Mouse (Mus musculus) forebrain, postnatal 0 days (tissue): ENCODE results near the gene Nrg3. TPM values are rescaled to one million over a fixed set of nuclear protein-coding genes. Genes with fewer than 3 reads are reported as not detected.
A peak's percentile ranks its signal among the peaks of the same experiment; 100 is the strongest.

ENCODE experiments used
- ATAC-seq: fragments of 200-750 bp; cut with Nextera tagmentation; 2 replicates; pipeline ENCODE4 v1.8.0; 2017; ENCODE audit warnings: mild to moderate bottlenecking, moderate library complexity
- DNase-seq: peaks from one replicate; pipeline ENCODE4 v3.0.0-alpha.2; 2015
- H3K27ac ChIP-seq: fragments of 300-500 bp; sonication (generic); 2 replicates; pipeline ENCODE4 v1.5.1; 2014; ENCODE audit warnings: low read depth, mild to moderate bottlenecking, antibody characterized with exemption, low read length, moderate library complexity, mixed read lengths
- H3K27me3 ChIP-seq: fragments of 300-500 bp; sonication (generic); 2 replicates; pipeline ENCODE4 v1.6.1; 2014; ENCODE audit warnings: mild to moderate bottlenecking, low read length, mixed read lengths; ENCODE audit not compliant: insufficient read depth
- H3K36me3 ChIP-seq: fragments of 300-500 bp; sonication (generic); 2 replicates; pipeline ENCODE4 v1.6.1; 2014; ENCODE audit warnings: mild to moderate bottlenecking, moderate library complexity; ENCODE audit not compliant: insufficient read depth
- H3K4me1 ChIP-seq: fragments of 300-500 bp; sonication (generic); 2 replicates; pipeline ENCODE4 v1.6.1; 2014; ENCODE audit warnings: antibody characterized with exemption; ENCODE audit not compliant: insufficient read depth
- H3K4me2 ChIP-seq: fragments of 300-500 bp; sonication (generic); 2 replicates; pipeline ENCODE4 v1.6.1; 2014; ENCODE audit warnings: low read depth, mild to moderate bottlenecking, moderate library complexity
- H3K4me3 ChIP-seq: fragments of 300-500 bp; sonication (generic); 2 replicates; pipeline ENCODE4 v1.5.1; 2014; ENCODE audit warnings: low read depth, low read length, mixed read lengths
- H3K9ac ChIP-seq: fragments of 300-500 bp; sonication (generic); 2 replicates; pipeline ENCODE4 v1.6.1; 2014; ENCODE audit warnings: mild to moderate bottlenecking
- H3K9me3 ChIP-seq: fragments of 300-500 bp; sonication (generic); 2 replicates; pipeline ENCODE4 v1.6.1; 2016; ENCODE audit warnings: low read length
- CTCF ChIP-seq: sonication (generic); IDR thresholded peaks from 2 replicates; pipeline ENCODE4 v1.5.1; 2016; ENCODE audit warnings: antibody characterized with exemption, control low read depth, low read depth
- WGBS: fragments of 180-500 bp; shearing (Covaris S2); extraction: QIAGEN DNeasy Blood & Tissue Kit; methylation state at CpG from one replicate; pipeline ENCODE4 v1.1.7; 2014; 5-methylcytosine and 5-hydroxymethylcytosine counted together
- polyA plus RNA-seq: library from polyadenylated mRNA; unstranded; fragments of >200 nt; fragmentation: Nextera tagmentation; extraction: Ambion mirVana; gene quantifications from 2 replicates; pipeline ENCODE4 v1.2.1, GENCODE M21; 2015
- total RNA-seq: library from RNA; depleted of rRNA; stranded (reverse); fragments of >200 nt; gene quantifications from 2 replicates; pipeline ENCODE4 v1.2.3, GENCODE M21; 2014

Nrg3 gene
- total and polyA plus RNA-seq, 2 experiments from 2014 or later = 8.1 to 33.1 TPM

DNA sequence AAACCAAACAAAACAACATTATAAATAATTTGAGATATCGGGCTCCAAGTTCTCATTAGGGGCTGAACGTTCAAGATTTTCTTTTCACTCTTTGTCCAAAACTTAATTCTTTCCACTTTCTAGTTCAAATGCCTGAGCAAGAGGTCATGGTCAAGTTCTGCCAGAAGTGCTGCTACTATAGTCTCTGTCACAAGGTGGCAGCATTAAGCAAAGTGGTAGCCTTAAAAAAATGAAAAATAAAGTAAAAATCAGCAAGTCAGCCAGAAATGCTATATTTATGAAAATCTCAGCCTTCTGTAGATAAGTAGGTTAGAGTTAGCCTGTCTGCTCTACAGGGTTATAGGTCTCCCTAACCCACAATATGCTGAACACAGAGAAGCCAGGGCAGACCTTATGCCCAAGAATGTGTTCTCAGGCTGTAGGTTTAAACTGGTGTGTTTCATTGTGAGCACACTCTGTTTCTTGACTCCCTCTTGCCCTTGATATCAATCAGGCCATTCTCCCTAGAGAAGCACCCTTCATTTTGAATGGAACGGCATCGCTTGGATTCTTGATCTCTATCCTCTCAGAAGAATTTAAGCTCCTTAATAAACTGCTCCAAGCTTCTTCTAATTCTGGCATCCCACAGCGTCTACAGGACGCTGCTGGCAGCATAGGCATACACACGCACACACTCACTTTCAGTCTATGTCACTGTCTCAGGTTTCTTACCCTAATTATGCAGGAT is 480.9 kb downstream of the Nrg3 start:
- Histone ChIP-seq H3K27me3 (no peaks in the 10 kb centered on the region), H3K9ac (no peak overlapping the region), H3K4me3 (no peak overlapping the region), H3K4me2 (no peak overlapping the region), H3K27ac (peak overlapping the region; percentile 29; the same call in 1 of the 2 replicates), H3K9me3 (no peaks in the 10 kb centered on the region), H3K4me1 (peaks cover 7% of the 10 kb centered on the region), H3K36me3 (no peaks in the 10 kb centered on the region)
- TF ChIP-seq CTCF = peak; percentile 68
- WGBS = 38% methylated on average over 7 of the region's 7 CpGs
- ATAC-seq (peak; percentile 32), DNase-seq (peak; percentile 65)

DNA sequence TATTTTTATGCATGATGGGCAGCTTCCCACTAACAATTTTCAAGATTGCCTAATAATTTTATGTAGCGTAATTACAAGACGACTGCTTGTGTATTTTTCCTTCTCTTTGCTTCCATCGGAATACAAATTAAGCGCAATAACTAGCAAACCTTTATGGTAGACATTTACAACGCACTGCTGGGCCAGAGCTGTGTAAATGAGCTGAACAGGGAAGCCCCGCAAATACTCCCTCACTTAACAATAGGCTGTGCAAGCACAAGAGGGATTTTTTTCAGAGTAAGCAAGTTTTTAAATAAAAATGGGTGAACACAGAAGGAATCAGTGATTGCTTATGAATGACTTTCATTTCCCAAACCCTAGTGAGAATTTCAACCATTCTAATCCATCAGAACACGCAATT is 513.5 kb downstream of the Nrg3 start:
- WGBS = 52% methylated on average over 7 of the region's 7 CpGs
- no peaks in the 10 kb centered on the region for H3K4me1 ChIP-seq
- no peak overlapping the region for H3K9ac ChIP-seq
- no peaks in the 10 kb centered on the region for H3K27me3 ChIP-seq
- DNase-seq = no peak
- H3K27ac ChIP-seq = no peak overlapping the region
- H3K9me3 ChIP-seq = no peaks in the 10 kb centered on the region
- no peak overlapping the region for H3K4me2 ChIP-seq
- no peak for TF ChIP-seq CTCF
- no peak for ATAC-seq
- H3K4me3 ChIP-seq = no peak overlapping the region
- no peaks in the 10 kb centered on the region for H3K36me3 ChIP-seq

DNA sequence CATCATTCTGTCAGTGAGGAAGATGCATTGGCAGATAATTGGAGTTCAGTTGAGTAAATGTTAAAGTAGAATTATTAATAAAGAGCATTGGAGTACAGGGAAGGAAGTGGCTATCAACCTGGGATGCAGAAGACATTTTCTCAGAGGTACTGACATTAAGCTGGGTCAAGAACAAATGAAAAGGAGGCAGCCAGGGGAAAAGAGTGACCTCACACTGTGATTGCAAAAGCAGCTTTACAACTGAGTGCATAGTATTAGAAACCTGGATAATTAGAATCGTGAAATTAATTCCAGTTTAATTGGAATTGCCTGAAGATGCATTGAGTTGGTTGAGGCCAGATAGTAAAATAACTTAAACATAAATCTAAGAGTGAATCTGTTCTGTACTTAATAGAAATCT is 535.4 kb downstream of the Nrg3 start:
- 8% methylated on average over 1 of the region's 1 CpGs for WGBS
- Histone ChIP-seq H3K36me3 (no peaks in the 10 kb centered on the region), H3K4me3 (no peak overlapping the region), H3K27me3 (no peaks in the 10 kb centered on the region), H3K4me1 (no peaks in the 10 kb centered on the region), H3K9ac (no peak overlapping the region), H3K9me3 (no peaks in the 10 kb centered on the region), H3K4me2 (no peak overlapping the region), H3K27ac (no peak overlapping the region)
- ATAC-seq (no peak), DNase-seq (no peak)
- TF ChIP-seq CTCF = no peak

DNA sequence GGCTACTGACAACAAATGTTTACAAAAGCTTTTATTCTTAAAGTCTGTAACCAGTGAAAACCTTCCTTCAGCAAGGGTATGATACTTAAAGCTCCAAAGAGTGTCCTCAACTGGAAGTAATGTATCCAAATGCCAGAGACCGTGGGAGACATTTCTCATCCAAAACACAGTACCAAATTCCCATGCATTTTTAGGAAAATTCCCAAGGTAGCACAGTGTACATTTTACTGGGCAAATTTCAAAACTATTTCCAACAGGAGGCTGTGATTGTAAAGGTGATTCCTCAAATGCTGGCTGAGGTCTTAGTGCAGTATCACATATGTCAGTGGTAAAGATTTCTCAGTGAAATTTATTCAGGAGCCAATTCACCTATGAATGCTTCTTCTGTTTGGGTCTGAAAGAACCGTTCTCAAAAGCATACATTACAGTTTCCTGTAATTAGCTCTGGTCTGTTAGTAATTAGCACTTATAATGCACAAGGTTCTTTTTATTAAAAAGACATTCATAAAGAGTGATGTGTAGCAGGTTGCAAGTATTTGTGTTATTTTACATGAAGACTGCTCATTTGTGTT is 536.3 kb downstream of the Nrg3 start:
- no peak for ATAC-seq
- no peak for TF ChIP-seq CTCF

DNA sequence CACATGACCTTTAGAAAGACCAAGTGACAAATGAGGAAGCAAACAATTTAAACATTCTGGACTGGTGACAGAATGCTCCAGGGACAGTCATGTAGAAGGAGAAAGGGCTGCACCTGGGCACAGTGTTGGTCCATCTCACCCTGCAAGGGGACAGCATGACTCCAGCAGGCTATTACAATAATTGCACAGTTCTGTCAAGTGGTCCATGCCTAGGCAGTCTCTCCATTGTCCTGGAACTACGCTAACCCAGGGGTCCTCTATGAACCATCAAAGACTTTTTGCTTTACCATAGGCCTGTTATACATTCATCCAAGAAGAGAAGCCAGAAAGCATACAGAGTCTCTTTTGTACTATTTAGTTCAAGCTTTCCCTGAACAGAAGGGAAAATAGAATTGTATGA is 549.2 kb downstream of the Nrg3 start:
- H3K27me3 ChIP-seq = no peaks in the 10 kb centered on the region
- H3K9ac ChIP-seq = no peak overlapping the region
- TF ChIP-seq CTCF = no peak
- H3K36me3 ChIP-seq = no peaks in the 10 kb centered on the region
- no peaks in the 10 kb centered on the region for H3K9me3 ChIP-seq
- no peaks in the 10 kb centered on the region for H3K4me1 ChIP-seq
- no peak overlapping the region for H3K4me2 ChIP-seq
- DNase-seq (no peak), ATAC-seq (no peak)
- WGBS = 27% methylated on average over 1 of the region's 1 CpGs
- H3K27ac ChIP-seq = no peak overlapping the region
- no peak overlapping the region for H3K4me3 ChIP-seq

More for the DNA sequence above, 536.3 kb downstream of the Nrg3 start:
- no peak overlapping the region for H3K9ac ChIP-seq
- H3K9me3 ChIP-seq = no peaks in the 10 kb centered on the region
- DNase-seq = no peak
- H3K4me1 ChIP-seq = no peaks in the 10 kb centered on the region
- no peak overlapping the region for H3K4me3 ChIP-seq
- H3K36me3 ChIP-seq = no peaks in the 10 kb centered on the region
- no peak overlapping the region for H3K27ac ChIP-seq
- H3K4me2 ChIP-seq = no peak overlapping the region
- H3K27me3 ChIP-seq = no peaks in the 10 kb centered on the region
- WGBS = 12% methylated on average over 2 of the region's 2 CpGs

DNA sequence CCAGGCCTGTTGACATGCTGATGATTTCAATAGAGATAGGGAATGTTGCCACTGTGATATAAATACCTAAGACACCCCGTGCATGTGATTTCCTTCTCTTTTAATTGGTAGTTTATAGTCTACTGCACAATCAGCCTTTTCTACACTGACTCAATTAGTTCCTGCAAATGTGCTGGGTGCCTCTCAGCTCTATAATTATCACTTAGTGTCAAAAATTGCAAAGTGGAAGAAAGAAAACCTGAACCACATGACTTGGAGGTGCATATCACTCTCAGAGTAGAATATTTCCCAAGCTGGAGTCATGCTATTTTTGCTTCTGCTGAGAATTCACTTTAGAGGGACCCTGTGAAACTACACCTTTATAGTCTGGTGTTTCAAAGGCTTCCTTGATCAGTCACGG is 552.1 kb downstream of the Nrg3 start:
- no peak overlapping the region for H3K4me3 ChIP-seq
- H3K4me2 ChIP-seq = no peak overlapping the region
- no peaks in the 10 kb centered on the region for H3K36me3 ChIP-seq
- H3K9ac ChIP-seq = no peak overlapping the region
- DNase-seq = peak; percentile 10
- 36% methylated on average over 2 of the region's 2 CpGs for WGBS
- ATAC-seq = peak; percentile 86
- H3K4me1 ChIP-seq = no peaks in the 10 kb centered on the region
- TF ChIP-seq CTCF = no peak
- H3K27ac ChIP-seq = no peak overlapping the region
- no peaks in the 10 kb centered on the region for H3K27me3 ChIP-seq
- no peaks in the 10 kb centered on the region for H3K9me3 ChIP-seq

DNA sequence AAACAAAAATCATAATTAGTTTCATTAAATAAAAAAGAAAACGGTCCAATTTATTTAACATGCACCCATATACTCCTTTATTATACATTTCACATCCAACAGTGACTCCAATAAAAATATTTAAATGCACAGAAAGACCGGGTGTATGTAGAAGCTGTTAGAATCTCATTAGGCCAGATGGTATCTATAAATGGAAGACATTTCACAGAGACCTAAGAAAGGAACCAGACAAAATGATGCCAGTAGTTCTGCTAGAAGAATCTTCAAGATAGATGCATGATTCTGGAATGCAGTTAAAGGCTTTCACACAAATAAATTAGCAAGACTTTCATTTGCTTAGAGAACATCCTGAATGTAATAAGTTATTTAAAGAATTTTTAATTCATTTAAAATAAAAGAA is 602.3 kb downstream of the Nrg3 start:
- ATAC-seq (peak; percentile 66), DNase-seq (peak; percentile 14)
- Histone ChIP-seq H3K27me3 (no peaks in the 10 kb centered on the region), H3K4me2 (no peak overlapping the region), H3K4me1 (no peaks in the 10 kb centered on the region), H3K4me3 (no peak overlapping the region), H3K36me3 (no peaks in the 10 kb centered on the region), H3K9me3 (no peaks in the 10 kb centered on the region), H3K27ac (no peak overlapping the region), H3K9ac (no peak overlapping the region)
- no peak for TF ChIP-seq CTCF
- WGBS = 55% methylated on average over 2 of the region's 2 CpGs
